Mouse (Mus musculus) adipocyte (in vitro differentiated cells): ENCODE measurements around the gene Abhd15.

Experiments used
- DNase-seq: peaks from one replicate; pipeline ENCODE4 v3.0.0-alpha.2; 2016; ENCODE audit warnings: low spot score

Gene Abhd15

GRCm38 (mm10) chr11:77493512-77494343 lies 21.2 kb upstream of the Abhd15 start, which contains the start of gene Git1:
Gene Git1, plus strand, starts transcription at chr11:77493562.
- DNase-seq = peak; percentile 49

GRCm38 (mm10) chr11:77494344-77494676 lies 20.6 kb upstream of the Abhd15 start:
- no peak for DNase-seq

GRCm38 (mm10) chr11:77494782-77495181 lies 20.1 kb upstream of the Abhd15 start:
- DNase-seq = no peak

GRCm38 (mm10) chr11:77495507-77495906 lies 19.4 kb upstream of the Abhd15 start:
- DNase-seq = no peak

- peak; percentile 72 for DNase-seq
Measured at GRCm38 (mm10) chr11:77497341-77497756, 17.6 kb upstream of the Abhd15 start.

GRCm38 (mm10) chr11:77497851-77498250 lies 17.1 kb upstream of the Abhd15 start:
- no peak for DNase-seq

- no peak for DNase-seq
Measured at GRCm38 (mm10) chr11:77498261-77499139, 16.4 kb upstream of the Abhd15 start.

GRCm38 (mm10) chr11:77499354-77499753 lies 15.6 kb upstream of the Abhd15 start:
- no peak for DNase-seq

- no peak for DNase-seq
Measured at GRCm38 (mm10) chr11:77500361-77501325, 14.3 kb upstream of the Abhd15 start.

GRCm38 (mm10) chr11:77501392-77501791 lies 13.5 kb upstream of the Abhd15 start:
- peak; percentile 83 for DNase-seq

GRCm38 (mm10) chr11:77501971-77502370 lies 12.9 kb upstream of the Abhd15 start:
- no peak for DNase-seq

GRCm38 (mm10) chr11:77502481-77502880 lies 12.4 kb upstream of the Abhd15 start:
- DNase-seq = no peak

GRCm38 (mm10) chr11:77503511-77503910 lies 11.4 kb upstream of the Abhd15 start:
- peak; percentile 65 for DNase-seq

- DNase-seq = no peak
Measured at GRCm38 (mm10) chr11:77504377-77504776, 10.5 kb upstream of the Abhd15 start.

- no peak for DNase-seq
Measured at GRCm38 (mm10) chr11:77505291-77505980, 9.5 kb upstream of the Abhd15 start.

- no peak for DNase-seq
Measured at GRCm38 (mm10) chr11:77506273-77506672, 8.6 kb upstream of the Abhd15 start.

GRCm38 (mm10) chr11:77506941-77507340 lies 8.0 kb upstream of the Abhd15 start:
- no peak for DNase-seq

- no peak for DNase-seq
Measured at GRCm38 (mm10) chr11:77507426-77507825, 7.5 kb upstream of the Abhd15 start.

- no peak for DNase-seq
Measured at GRCm38 (mm10) chr11:77508068-77509021, 6.6 kb upstream of the Abhd15 start.

GRCm38 (mm10) chr11:77511336-77511735 lies 3.6 kb upstream of the Abhd15 start:
- DNase-seq = no peak
